In the genomic region with DNA sequence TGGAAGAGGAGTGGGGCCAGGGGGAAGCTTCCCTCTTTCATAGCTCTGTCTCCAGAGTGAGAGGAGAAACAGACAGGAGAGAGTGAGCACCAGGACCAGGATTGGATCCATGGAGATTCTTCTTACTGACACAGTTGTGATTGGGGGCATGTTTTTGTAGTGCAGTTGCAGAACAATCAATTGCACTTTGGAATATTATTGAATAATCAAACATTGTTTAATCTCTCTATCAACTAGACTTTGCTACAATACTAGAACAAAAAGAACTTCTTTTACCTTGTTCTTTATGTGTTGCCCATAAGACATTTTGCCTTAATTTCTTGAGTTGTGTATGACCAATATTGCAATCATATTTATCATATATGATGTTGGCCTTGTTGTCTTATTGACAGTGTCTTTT, we compare ENCODE assay signal across 40 mouse cellular contexts. TPM values are rescaled to one million over a fixed set of nuclear protein-coding genes. Genes with fewer than 3 reads are reported as not detected.
"Had no signal": no experiment of that assay in that cellular context is flagged by ENCODE, and none has a peak within 500 bp of the region (broad histone marks: within the 10 kb centered on the region; RNA-seq: fewer than 3 reads in every experiment).

A gene (minus strand): TSS at position 127 of the 400 bp plus-strand sequence.

- H3K27ac ChIP-seq: embryonic facial prominence, embryonic 10.5 days; embryonic facial prominence, embryonic 12.5 days; embryonic facial prominence, embryonic 13.5 days; embryonic facial prominence, embryonic 15.5 days; forebrain, embryonic 10.5 days; forebrain, embryonic 12.5 days; forebrain, embryonic 13.5 days; forebrain, embryonic 15.5 days; gastrocnemius, adult 2 months; heart, adult 2 months had no signal

- H3K9ac ChIP-seq: embryonic facial prominence, embryonic 12.5 days; embryonic facial prominence, embryonic 13.5 days; embryonic facial prominence, embryonic 15.5 days; forebrain, embryonic 12.5 days; forebrain, embryonic 13.5 days; forebrain, embryonic 15.5 days; forebrain, postnatal 0 days had no signal

- H3K9me3 ChIP-seq: embryonic facial prominence, embryonic 10.5 days; embryonic facial prominence, embryonic 12.5 days; embryonic facial prominence, embryonic 13.5 days; embryonic facial prominence, embryonic 15.5 days; forebrain, embryonic 10.5 days; forebrain, embryonic 12.5 days; forebrain, embryonic 13.5 days; forebrain, embryonic 15.5 days had no signal

- ATAC-seq: forebrain, embryonic 13.5 days; forebrain, embryonic 14.5 days; forebrain, embryonic 15.5 days; forebrain, embryonic 16.5 days; forebrain, postnatal 0 days had no signal

- DNase-seq: cerebellum, adult 8-10 months; cerebellum, adult 9-10 months; cerebellum, adult 9-11 months; cerebellum, postnatal 10 days; cerebellum, postnatal 14 days; cerebellum, postnatal 25 days; cerebellum, postnatal 36 days; embryo, embryonic 11 days; forebrain, postnatal 0 days; gastrocnemius, adult 2 months; gastrocnemius, postnatal 10 days; gastrocnemius, postnatal 14 days; gastrocnemius, postnatal 25 days; gastrocnemius, postnatal 36 days; heart, adult 11 months; heart, adult 18-20 months; heart, adult 2 months had no signal

- H3K4me3 ChIP-seq: embryonic facial prominence, embryonic 10.5 days; embryonic facial prominence, embryonic 12.5 days; embryonic facial prominence, embryonic 13.5 days; embryonic facial prominence, embryonic 15.5 days; erythroblast, embryonic 14.5 days; forebrain, embryonic 10.5 days; forebrain, embryonic 12.5 days; forebrain, embryonic 13.5 days; forebrain, embryonic 15.5 days; gastrocnemius, adult 2 months; heart, adult 2 months had no signal

- H3K4me1 ChIP-seq: embryonic facial prominence, embryonic 10.5 days; embryonic facial prominence, embryonic 12.5 days; embryonic facial prominence, embryonic 13.5 days; embryonic facial prominence, embryonic 15.5 days; forebrain, embryonic 10.5 days; forebrain, embryonic 12.5 days; forebrain, embryonic 13.5 days; forebrain, embryonic 15.5 days had no signal

- H3K36me3 ChIP-seq: embryonic facial prominence, embryonic 10.5 days; embryonic facial prominence, embryonic 12.5 days; embryonic facial prominence, embryonic 13.5 days; embryonic facial prominence, embryonic 15.5 days; forebrain, embryonic 10.5 days; forebrain, embryonic 12.5 days; forebrain, embryonic 15.5 days had no signal

- H3K4me2 ChIP-seq: embryonic facial prominence, embryonic 12.5 days; embryonic facial prominence, embryonic 13.5 days; embryonic facial prominence, embryonic 15.5 days; forebrain, embryonic 12.5 days; forebrain, embryonic 13.5 days; forebrain, embryonic 15.5 days had no signal

- H3K27me3 ChIP-seq: embryonic facial prominence, embryonic 12.5 days; embryonic facial prominence, embryonic 13.5 days; embryonic facial prominence, embryonic 15.5 days; forebrain, embryonic 12.5 days; forebrain, embryonic 13.5 days; forebrain, embryonic 15.5 days had no signal

RNA-seq across cellular contexts. Expression of the gene that starts here (rescaled TPM):
- total RNA-seq: common myeloid progenitor, adult 5-6 weeks; forebrain, postnatal 0 days; gastrocnemius, adult 18-20 months; gastrocnemius, adult 2 months; gastrocnemius, adult 8-10 months; gastrocnemius, postnatal 10 days; gastrocnemius, postnatal 14 days; gastrocnemius, postnatal 25 days; gastrocnemius, postnatal 36 days; gastrocnemius, postnatal 4 days; granulocyte monocyte progenitor cell, adult 5-6 weeks; heart, adult 18-20 months; heart, adult 2 months; heart, adult 8-10 months had no signal
- polyA plus RNA-seq: cortical plate, adult 2 months; embryonic facial prominence, embryonic 10.5 days; embryonic facial prominence, embryonic 11.5 days; embryonic facial prominence, embryonic 12.5 days; embryonic facial prominence, embryonic 13.5 days; embryonic facial prominence, embryonic 14.5 days; embryonic facial prominence, embryonic 15.5 days; erythroblast, embryonic 14.5 days; forebrain, embryonic 10.5 days; forebrain, embryonic 11.5 days; forebrain, embryonic 12.5 days; forebrain, embryonic 13.5 days; forebrain, embryonic 14.5 days; forebrain, embryonic 15.5 days; forebrain, embryonic 16.5 days; forebrain, postnatal 0 days; frontal cortex, adult 2 months; gonadal fat pad, adult 2 months; heart, adult 2 months had no signal
